Mouse (Mus musculus): ENCODE measurements at regions not wholly inside any gene's neighbourhood (a gene's known extent, or its start where the extent isn't known, plus 50 kb on each side); places are given as distances from the start of the nearest gene placed in this dataset.

DNA sequence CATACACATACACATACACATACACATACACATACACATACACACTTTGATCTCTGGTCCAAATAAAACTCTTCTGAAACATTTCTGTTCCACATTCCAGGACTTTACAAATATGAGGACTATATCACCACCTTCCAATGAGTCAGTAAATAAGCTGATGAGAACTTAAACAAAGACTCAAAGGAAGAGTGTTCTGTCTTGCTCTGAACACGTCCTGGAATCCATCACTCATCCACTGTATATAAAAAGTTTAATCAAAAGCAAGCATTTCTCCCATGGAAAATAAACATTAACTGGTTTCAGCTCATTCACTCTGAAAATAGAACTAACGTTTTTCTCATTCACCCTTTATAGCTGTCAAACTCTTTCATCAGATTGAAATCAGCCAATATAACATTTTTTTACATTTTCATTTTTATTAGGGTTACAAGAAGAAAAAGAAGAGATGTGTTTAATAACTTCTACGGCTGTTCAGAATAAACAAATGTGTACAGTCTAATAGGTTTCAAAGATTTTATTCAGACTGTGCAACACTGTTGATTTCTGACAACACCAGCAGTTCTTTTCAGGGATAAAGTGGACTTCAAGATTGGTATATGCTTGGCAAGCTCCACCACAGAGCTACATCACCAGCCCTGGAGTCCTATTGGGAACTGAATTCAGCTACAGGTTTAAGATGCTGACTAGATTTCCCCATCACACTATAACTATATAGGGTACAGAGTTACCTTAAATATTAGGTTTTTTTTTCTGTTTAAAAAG is 151.0 kb upstream of the Tmtc1 start:
- WGBS = 76% methylated on average over 3 of the region's 3 CpGs
- Histone ChIP-seq H3K9me3 (no peaks in the 10 kb centered on the region), H3K36me3 (replicated peaks) (no peaks in the 10 kb centered on the region), H3K9ac (no peak overlapping the region), H3K4me3 (replicated peaks) (no peak overlapping the region), H3K4me1 (peaks cover 16% of the 10 kb centered on the region), H3K27me3 (no peaks in the 10 kb centered on the region), H3K4me2 (no peak overlapping the region), H3K27ac (no peak overlapping the region)
- no peak for ATAC-seq (ENCODE audit: low FRiP score)

GRCm38 (mm10) chr6:148588971-148589370 is 144.8 kb upstream of the Tmtc1 start:
- H3K36me3 ChIP-seq (replicated peaks) = no peaks in the 10 kb centered on the region
- no peak overlapping the region for H3K9ac ChIP-seq
- no peaks in the 10 kb centered on the region for H3K9me3 ChIP-seq
- no peaks in the 10 kb centered on the region for H3K27me3 ChIP-seq
- H3K4me2 ChIP-seq = no peak overlapping the region
- no peak for ATAC-seq (ENCODE audit: low FRiP score)
- H3K27ac ChIP-seq = no peak overlapping the region
- WGBS = 75% methylated on average over 4 of the region's 4 CpGs
- H3K4me3 ChIP-seq (replicated peaks) = no peak overlapping the region
- no peaks in the 10 kb centered on the region for H3K4me1 ChIP-seq

- Histone ChIP-seq H3K4me3 (replicated peaks) (no peak overlapping the region), H3K27me3 (no peaks in the 10 kb centered on the region), H3K9me3 (no peaks in the 10 kb centered on the region), H3K27ac (no peak overlapping the region), H3K4me1 (no peaks in the 10 kb centered on the region), H3K4me2 (no peak overlapping the region), H3K36me3 (replicated peaks) (no peaks in the 10 kb centered on the region), H3K9ac (no peak overlapping the region)
- ATAC-seq (ENCODE audit: low FRiP score) = no peak
- 81% methylated on average over 10 of the region's 10 CpGs for WGBS
Measured at GRCm38 (mm10) chr6:148586439-148587321, 142.5 kb upstream of the Tmtc1 start.

GRCm38 (mm10) chr6:148584126-148584525 is 139.9 kb upstream of the Tmtc1 start:
- Histone ChIP-seq H3K9me3 (no peaks in the 10 kb centered on the region), H3K4me3 (replicated peaks) (no peak overlapping the region), H3K27ac (no peak overlapping the region), H3K36me3 (replicated peaks) (no peaks in the 10 kb centered on the region), H3K27me3 (no peaks in the 10 kb centered on the region), H3K4me2 (no peak overlapping the region), H3K4me1 (peaks cover 4% of the 10 kb centered on the region; the same call in 1 of the 2 replicates), H3K9ac (no peak overlapping the region)
- no peak for ATAC-seq (ENCODE audit: low FRiP score)
- WGBS = 94% methylated on average over 2 of the region's 2 CpGs

DNA sequence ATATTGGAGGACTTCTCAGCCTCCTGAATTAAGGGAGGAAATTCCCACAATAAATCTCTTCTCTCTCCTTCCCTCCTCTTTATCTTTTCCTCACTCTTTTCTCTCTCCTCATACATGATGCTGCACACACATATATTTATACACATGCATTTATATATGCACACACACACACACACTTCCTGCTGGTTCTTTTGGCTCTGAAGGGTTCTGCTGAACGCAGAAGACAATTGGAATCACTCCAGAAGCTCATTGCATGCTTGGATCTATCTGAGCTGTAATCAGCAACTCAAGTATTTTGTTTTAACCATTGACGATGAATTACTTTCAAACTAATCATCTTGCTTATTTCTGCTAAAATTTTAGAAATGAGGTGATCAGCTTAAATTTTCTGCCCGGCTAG is 134.1 kb upstream of the Tmtc1 start:
- no peak for ATAC-seq (ENCODE audit: low FRiP score)

GRCm38 (mm10) chr6:148577663-148578062 is 133.5 kb upstream of the Tmtc1 start:
- no peak overlapping the region for H3K9ac ChIP-seq
- no peaks in the 10 kb centered on the region for H3K36me3 ChIP-seq (replicated peaks)
- no peak overlapping the region for H3K27ac ChIP-seq
- H3K4me1 ChIP-seq = peaks cover 4% of the 10 kb centered on the region; the same call in 1 of the 2 replicates
- no peaks in the 10 kb centered on the region for H3K9me3 ChIP-seq
- ATAC-seq (ENCODE audit: low FRiP score) = no peak
- WGBS = 85% methylated on average over 3 of the region's 3 CpGs
- H3K4me3 ChIP-seq (replicated peaks) = no peak overlapping the region
- no peaks in the 10 kb centered on the region for H3K27me3 ChIP-seq
- H3K4me2 ChIP-seq = no peak overlapping the region

More for the DNA sequence above, 134.1 kb upstream of the Tmtc1 start:
- Histone ChIP-seq H3K36me3 (replicated peaks) (no peaks in the 10 kb centered on the region), H3K27me3 (no peaks in the 10 kb centered on the region), H3K4me2 (no peak overlapping the region), H3K27ac (no peak overlapping the region), H3K4me3 (replicated peaks) (no peak overlapping the region), H3K4me1 (peaks cover 4% of the 10 kb centered on the region; the same call in 1 of the 2 replicates), H3K9me3 (no peaks in the 10 kb centered on the region), H3K9ac (no peak overlapping the region)
- 75% methylated on average over 3 of the region's 3 CpGs for WGBS

- H3K27ac ChIP-seq = no peak overlapping the region
- no peaks in the 10 kb centered on the region for H3K9me3 ChIP-seq
- no peaks in the 10 kb centered on the region for H3K36me3 ChIP-seq (replicated peaks)
- peaks cover 4% of the 10 kb centered on the region; the same call in 1 of the 2 replicates for H3K4me1 ChIP-seq
- no peak overlapping the region for H3K4me2 ChIP-seq
- H3K27me3 ChIP-seq = no peaks in the 10 kb centered on the region
- no peak overlapping the region for H3K4me3 ChIP-seq (replicated peaks)
- no peak overlapping the region for H3K9ac ChIP-seq
- no peak for ATAC-seq (ENCODE audit: low FRiP score)
- WGBS = 79% methylated on average over 7 of the region's 7 CpGs
Measured at GRCm38 (mm10) chr6:148574742-148575453, 130.7 kb upstream of the Tmtc1 start.

- Histone ChIP-seq H3K27me3 (no peaks in the 10 kb centered on the region), H3K4me2 (no peak overlapping the region), H3K4me3 (replicated peaks) (no peak overlapping the region), H3K9me3 (no peaks in the 10 kb centered on the region), H3K9ac (no peak overlapping the region), H3K36me3 (replicated peaks) (no peaks in the 10 kb centered on the region), H3K27ac (no peak overlapping the region), H3K4me1 (no peaks in the 10 kb centered on the region)
- no peak for ATAC-seq (ENCODE audit: low FRiP score)
- 92% methylated on average over 5 of the region's 5 CpGs for WGBS
Measured at GRCm38 (mm10) chr6:148572201-148572600, 128.0 kb upstream of the Tmtc1 start.

GRCm38 (mm10) chr6:148571651-148572050 is 127.5 kb upstream of the Tmtc1 start:
- Histone ChIP-seq H3K4me2 (no peak overlapping the region), H3K27ac (no peak overlapping the region), H3K4me1 (no peaks in the 10 kb centered on the region), H3K4me3 (replicated peaks) (no peak overlapping the region), H3K9ac (no peak overlapping the region), H3K9me3 (no peaks in the 10 kb centered on the region), H3K27me3 (no peaks in the 10 kb centered on the region), H3K36me3 (replicated peaks) (no peaks in the 10 kb centered on the region)
- 83% methylated on average over 3 of the region's 3 CpGs for WGBS
- ATAC-seq (ENCODE audit: low FRiP score) = no peak

DNA sequence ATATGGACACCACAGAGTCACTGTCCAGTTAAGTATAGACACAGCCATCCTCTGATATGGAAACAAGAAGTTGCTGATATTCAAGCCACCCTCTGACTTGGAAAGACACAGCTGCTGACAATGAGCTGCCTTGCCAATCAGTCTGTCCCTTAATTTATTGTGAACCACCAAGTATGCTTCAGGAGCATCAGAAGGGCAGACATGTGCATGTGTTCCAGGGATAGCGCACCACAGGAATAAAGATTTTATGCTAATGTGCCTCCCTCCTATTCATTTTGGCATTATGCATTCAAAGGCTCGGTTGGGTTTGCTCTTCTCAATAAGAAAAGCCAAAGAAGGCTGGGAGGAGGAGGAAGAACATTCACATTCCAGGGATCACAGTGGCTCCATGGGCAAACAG is 120.0 kb upstream of the Tmtc1 start:
- ATAC-seq (ENCODE audit: low FRiP score) = no peak
- Histone ChIP-seq H3K9ac (no peak overlapping the region), H3K27ac (no peak overlapping the region), H3K9me3 (no peaks in the 10 kb centered on the region), H3K4me3 (replicated peaks) (no peak overlapping the region), H3K36me3 (replicated peaks) (no peaks in the 10 kb centered on the region), H3K4me1 (peaks cover 9% of the 10 kb centered on the region), H3K27me3 (no peaks in the 10 kb centered on the region), H3K4me2 (no peak overlapping the region)
- WGBS = 21% methylated on average over 2 of the region's 2 CpGs

DNA sequence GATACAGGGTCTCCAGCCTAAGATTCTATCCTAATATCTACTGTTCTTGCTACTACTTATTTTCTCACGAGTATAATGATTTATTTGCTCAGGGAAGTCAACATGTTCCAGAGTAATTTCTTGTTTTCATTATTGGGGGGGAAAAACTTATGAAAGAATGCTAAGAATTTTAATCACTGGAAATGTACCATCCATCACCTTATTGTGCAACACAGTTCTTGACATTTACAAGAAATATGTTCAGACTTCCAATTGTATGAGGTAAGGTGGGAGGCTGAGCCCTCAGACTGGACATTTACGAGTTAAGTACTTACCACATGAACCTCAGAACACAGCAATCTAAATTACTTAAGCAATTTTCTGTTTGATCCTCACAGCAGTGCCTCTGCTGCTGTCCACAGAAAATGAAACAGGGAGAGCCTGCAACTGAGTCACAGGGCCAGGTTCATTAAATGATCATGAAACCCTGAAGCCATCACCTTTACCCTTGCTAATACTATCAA is 118.1 kb upstream of the Tmtc1 start:
- no peaks in the 10 kb centered on the region for H3K36me3 ChIP-seq (replicated peaks)
- no peak for ATAC-seq (ENCODE audit: low FRiP score)

DNA sequence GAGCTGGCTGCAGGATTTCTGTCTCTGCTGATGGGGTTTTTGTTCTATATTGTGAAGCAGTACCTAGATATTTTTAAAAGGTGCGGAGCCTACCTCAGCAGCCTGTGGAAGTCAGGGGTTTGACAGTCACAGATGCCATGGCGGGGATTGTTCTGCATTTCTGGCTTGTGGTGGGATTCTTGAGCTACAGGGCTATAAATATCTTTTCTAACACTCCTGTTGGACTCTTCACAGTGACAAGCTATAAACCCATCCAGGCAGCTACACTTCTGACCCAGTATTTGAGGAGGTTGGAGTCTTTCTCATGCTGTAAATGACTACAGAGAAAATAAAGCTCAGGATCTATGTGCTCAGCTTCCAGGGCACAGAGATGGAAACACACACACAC is 112.3 kb upstream of the Tmtc1 start:
- whole genome bisulfite sequencing = 86% methylated on average over 2 of the region's 2 CpGs
- Histone ChIP-seq H3K36me3 (replicated peaks) (no peaks in the 10 kb centered on the region), H3K27ac (no peak overlapping the region)

More for the DNA sequence above, 118.1 kb upstream of the Tmtc1 start:
- WGBS = 78% methylated on average over 2 of the region's 2 CpGs
- Histone ChIP-seq H3K4me2 (no peak overlapping the region), H3K4me3 (replicated peaks) (no peak overlapping the region), H3K9ac (no peak overlapping the region), H3K9me3 (no peaks in the 10 kb centered on the region), H3K4me1 (peaks cover 9% of the 10 kb centered on the region), H3K27ac (no peak overlapping the region), H3K27me3 (no peaks in the 10 kb centered on the region)

More for the DNA sequence above, 112.3 kb upstream of the Tmtc1 start:
- no peak overlapping the region for H3K4me2 ChIP-seq
- no peak overlapping the region for H3K4me3 ChIP-seq (replicated peaks)
- H3K27me3 ChIP-seq = no peaks in the 10 kb centered on the region
- H3K9me3 ChIP-seq = no peaks in the 10 kb centered on the region
- no peaks in the 10 kb centered on the region for H3K4me1 ChIP-seq
- H3K9ac ChIP-seq = no peak overlapping the region
- no peak for ATAC-seq (ENCODE audit: low FRiP score)
